Comparison of ENCODE assay signal across 19 mouse cellular contexts in the genomic region with DNA sequence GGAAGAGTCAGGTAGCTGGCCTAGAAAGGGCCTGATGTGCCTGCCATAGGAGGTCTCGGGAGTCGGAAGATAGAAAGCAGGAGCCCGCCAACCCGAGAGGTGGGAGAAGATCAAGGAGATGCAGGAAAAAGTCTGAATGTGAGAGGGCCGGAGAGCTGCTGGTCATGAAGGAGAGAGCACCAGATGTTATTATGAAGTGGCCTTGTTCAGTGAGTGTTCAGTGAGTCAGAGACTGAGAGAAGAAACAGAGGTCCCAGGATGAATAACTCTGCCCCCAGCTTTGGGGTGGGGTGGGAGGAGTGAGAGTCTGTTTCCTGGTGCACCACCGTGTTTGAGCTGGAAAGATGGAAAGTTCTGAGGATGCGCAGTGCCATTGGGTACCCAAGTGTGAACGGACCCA.
A peak's percentile ranks its signal among the peaks of the same experiment; 100 is the strongest.
DNase-seq lines count a peak whose midpoint lies in the region; ATAC-seq and TF ChIP-seq lines count a peak whose summit lies in the region.
"Had no signal": no experiment of that assay in that cellular context is flagged by ENCODE, and none has a peak within 500 bp of the region (broad histone marks: within the 10 kb centered on the region; RNA-seq: fewer than 3 reads in every experiment).

No protein-coding gene starts in this region.

- H3K9me3 ChIP-seq in hindbrain, embryonic 10.5 days = no peaks in the 10 kb centered on the region
- H3K9me3 ChIP-seq in hindbrain, embryonic 16.5 days (ENCODE audit: control insufficient read depth, low read length) = no peaks in the 10 kb centered on the region
- H3K9me3 ChIP-seq: embryonic facial prominence, embryonic 12.5 days; hindbrain, embryonic 15.5 days had no signal

- TF ChIP-seq POLR2A in embryonic fibroblast, embryonic 13.5 days (IDR thresholded peaks at IDR 0.05; ENCODE audit: low read depth, low read length) = no peak
- TF ChIP-seq POLR2A in kidney, adult 2 months (IDR thresholded peaks at IDR 0.05; ENCODE audit: low read depth, low read length) = no peak

- ATAC-seq in hindbrain, embryonic 16.5 days = no peak
- ATAC-seq: forebrain, embryonic 14.5 days; inflammation-experienced regulatory T-cells, adult 6 months; intestine, postnatal 0 days had no signal

- peaks cover 32% of the 10 kb centered on the region for H3K4me1 ChIP-seq in hindbrain, embryonic 10.5 days (replicated peaks)
- H3K4me1 ChIP-seq in hindbrain, embryonic 16.5 days (ENCODE audit: control insufficient read depth, insufficient read depth, low read depth, low read length) = no peaks in the 10 kb centered on the region
- H3K4me1 ChIP-seq in embryonic fibroblast, embryonic 13.5 days (ENCODE audit: control insufficient read depth, insufficient read depth, low read length) = peaks cover 12% of the 10 kb centered on the region
- H3K4me1 ChIP-seq in kidney, adult 2 months (ENCODE audit: control insufficient read depth, insufficient read depth, low read length) = 0 out of 2 replicates have a peak, but pooled peaks cover 7% of the 10 kb centered on the region
- H3K4me1 ChIP-seq: hindbrain, embryonic 15.5 days had no signal

- H3K27me3 ChIP-seq in hindbrain, embryonic 10.5 days (ENCODE audit: insufficient read depth, poor library complexity, severe bottlenecking) = no peaks in the 10 kb centered on the region
- H3K27me3 ChIP-seq in hindbrain, embryonic 16.5 days (replicated peaks; ENCODE audit: control insufficient read depth, insufficient read depth, low read length) = no peaks in the 10 kb centered on the region
- H3K27me3 ChIP-seq in kidney, adult 2 months (replicated peaks; ENCODE audit: control insufficient read depth, insufficient read depth, low read length) = no peaks in the 10 kb centered on the region
- H3K27me3 ChIP-seq: embryonic facial prominence, embryonic 12.5 days; hindbrain, embryonic 15.5 days had no signal

- no peak overlapping the region for H3K9ac ChIP-seq in hindbrain, embryonic 16.5 days (ENCODE audit: low read depth, low read length)
- H3K9ac ChIP-seq: embryonic facial prominence, embryonic 12.5 days; hindbrain, embryonic 15.5 days had no signal

- no peaks in the 10 kb centered on the region for H3K36me3 ChIP-seq in hindbrain, embryonic 10.5 days
- no peaks in the 10 kb centered on the region for H3K36me3 ChIP-seq in hindbrain, embryonic 16.5 days (ENCODE audit: control insufficient read depth, insufficient read depth, low read length)
- H3K36me3 ChIP-seq in kidney, adult 2 months (ENCODE audit: control insufficient read depth, insufficient read depth, low read length) = no peaks in the 10 kb centered on the region
- H3K36me3 ChIP-seq: embryonic facial prominence, embryonic 12.5 days; hindbrain, embryonic 15.5 days had no signal

- H3K4me3 ChIP-seq in hindbrain, embryonic 10.5 days = no peak overlapping the region
- no peak overlapping the region for H3K4me3 ChIP-seq in hindbrain, embryonic 16.5 days (ENCODE audit: low read length)
- H3K4me3 ChIP-seq in embryonic fibroblast, embryonic 13.5 days (ENCODE audit: insufficient read depth, low read length) = no peak overlapping the region
- no peak overlapping the region for H3K4me3 ChIP-seq in kidney, adult 2 months (ENCODE audit: insufficient read depth, low read depth, low read length)
- H3K4me3 ChIP-seq: embryonic facial prominence, embryonic 12.5 days; hindbrain, embryonic 15.5 days had no signal

- 87% methylated on average over 8 of the region's 8 CpGs for WGBS in hindbrain, embryonic 10.5 days
- WGBS in hindbrain, embryonic 16.5 days = 93% methylated on average over 8 of the region's 8 CpGs
- WGBS in kidney, adult 2 months = 92% methylated on average over 8 of the region's 8 CpGs

- peak overlapping the region; percentile 69 for H3K27ac ChIP-seq in hindbrain, embryonic 10.5 days
- no peak overlapping the region for H3K27ac ChIP-seq in hindbrain, embryonic 16.5 days (ENCODE audit: low read depth, low read length)
- H3K27ac ChIP-seq in embryonic fibroblast, embryonic 13.5 days (ENCODE audit: insufficient read depth, low read length) = peak overlapping the region; percentile 43
- H3K27ac ChIP-seq in kidney, adult 2 months (ENCODE audit: insufficient read depth, low read depth, low read length) = no peak overlapping the region
- H3K27ac ChIP-seq: embryonic facial prominence, embryonic 12.5 days; hindbrain, embryonic 15.5 days had no signal

- TF ChIP-seq CTCF in embryonic fibroblast, embryonic 13.5 days (IDR thresholded peaks at IDR 0.05; ENCODE audit: borderline replicate concordance, insufficient read depth, low read length) = no peak
- TF ChIP-seq CTCF in kidney, adult 2 months (conservative IDR thresholded peaks at IDR 0.05; ENCODE audit: insufficient read depth, insufficient read length, low read depth, low read length) = no peak

- peak; percentile 46 for DNase-seq in adrenal gland, postnatal 14 days
- no peak for DNase-seq in adrenal gland, postnatal 10 days
- DNase-seq in hindbrain, embryonic 10.5 days (ENCODE audit: low spot score) = no peak
- DNase-seq in NIH3T3 (ENCODE audit: low read depth) = peak; percentile 66
- DNase-seq in kidney, adult 2 months = no peak
- DNase-seq: cerebellum, adult 11-12 months; cerebellum, adult 9-10 months; cerebellum, postnatal 25 days; gastrocnemius, postnatal 36 days; heart, adult 18-20 months; kidney, adult 9 months had no signal

- no peak overlapping the region for H3K4me2 ChIP-seq in hindbrain, embryonic 16.5 days (ENCODE audit: low read length)
- H3K4me2 ChIP-seq: embryonic facial prominence, embryonic 12.5 days; heart, embryonic 11.5 days; hindbrain, embryonic 15.5 days had no signal

Comparison
In these comparisons a context has a peak if more than half of its experiments do, and no peak if none do; other contexts are left out.
1. DNase-seq: peak in adrenal gland, postnatal 14 days (single experiment) and NIH3T3 (single experiment); none in adrenal gland, postnatal 10 days (single experiment), hindbrain, embryonic 10.5 days (single experiment) and kidney, adult 2 months (single experiment).
2. H3K27ac ChIP-seq: peak in hindbrain, embryonic 10.5 days (single experiment) and embryonic fibroblast, embryonic 13.5 days (single experiment); none in hindbrain, embryonic 16.5 days (single experiment) and kidney, adult 2 months (single experiment).